Mouse (Mus musculus) spleen, adult 12 weeks (tissue): Measurements from ENCODE around the gene Lin7c.

Experiments
- DNase-seq: peaks from one replicate; pipeline ENCODE4 v3.0.0; 2022; ENCODE audit warnings: low spot score

Gene Lin7c

GRCm38 (mm10) chr2:109917496-109918413 is 27.1 kb downstream of the Lin7c start, which contains the start of gene Lgr4:
Gene Lgr4, plus strand, starts transcription at chr2:109917647.
- peak; percentile 65 for DNase-seq

GRCm38 (mm10) chr2:109918592-109919262 is 28.1 kb downstream of the Lin7c start:
- DNase-seq = no peak

- no peak for DNase-seq
These were observed 29.8 kb downstream of the Lin7c start for GRCm38 (mm10) chr2:109920471-109920870.

GRCm38 (mm10) chr2:109921298-109922035 is 30.8 kb downstream of the Lin7c start:
- DNase-seq = no peak

- DNase-seq = no peak
These were observed 31.7 kb downstream of the Lin7c start for GRCm38 (mm10) chr2:109922306-109922705.

- no peak for DNase-seq
These were observed 32.4 kb downstream of the Lin7c start for GRCm38 (mm10) chr2:109923031-109923430.

GRCm38 (mm10) chr2:109923945-109924344 is 33.3 kb downstream of the Lin7c start:
- no peak for DNase-seq

- no peak for DNase-seq
These were observed 36.3 kb downstream of the Lin7c start for GRCm38 (mm10) chr2:109926984-109927383.

- DNase-seq = no peak
These were observed 36.8 kb downstream of the Lin7c start for GRCm38 (mm10) chr2:109927446-109927845.

- DNase-seq = no peak
These were observed 37.2 kb downstream of the Lin7c start for GRCm38 (mm10) chr2:109927876-109928275.

- DNase-seq = no peak
These were observed 38.1 kb downstream of the Lin7c start for GRCm38 (mm10) chr2:109928791-109929190.

- no peak for DNase-seq
These were observed 38.6 kb downstream of the Lin7c start for GRCm38 (mm10) chr2:109929256-109929655.

- DNase-seq = no peak
These were observed 39.7 kb downstream of the Lin7c start for GRCm38 (mm10) chr2:109930366-109930765.

- DNase-seq = no peak
These were observed 40.1 kb downstream of the Lin7c start for GRCm38 (mm10) chr2:109930771-109931170.

- DNase-seq = no peak
These were observed 41.5 kb downstream of the Lin7c start for GRCm38 (mm10) chr2:109931978-109932780.

- no peak for DNase-seq
These were observed 42.5 kb downstream of the Lin7c start for GRCm38 (mm10) chr2:109933151-109933550.

- DNase-seq = no peak
These were observed 43.4 kb downstream of the Lin7c start for GRCm38 (mm10) chr2:109934086-109934485.

- no peak for DNase-seq
These were observed 44.5 kb downstream of the Lin7c start for GRCm38 (mm10) chr2:109935194-109935593.

- DNase-seq = no peak
These were observed 45.2 kb downstream of the Lin7c start for GRCm38 (mm10) chr2:109935754-109936409.

- DNase-seq = no peak
These were observed 45.7 kb downstream of the Lin7c start for GRCm38 (mm10) chr2:109936410-109936755.

GRCm38 (mm10) chr2:109941973-109942444 is 51.4 kb downstream of the Lin7c start:
- DNase-seq = no peak
